Comparison of ENCODE assay signal across 14 mouse cellular contexts in the genomic region with DNA sequence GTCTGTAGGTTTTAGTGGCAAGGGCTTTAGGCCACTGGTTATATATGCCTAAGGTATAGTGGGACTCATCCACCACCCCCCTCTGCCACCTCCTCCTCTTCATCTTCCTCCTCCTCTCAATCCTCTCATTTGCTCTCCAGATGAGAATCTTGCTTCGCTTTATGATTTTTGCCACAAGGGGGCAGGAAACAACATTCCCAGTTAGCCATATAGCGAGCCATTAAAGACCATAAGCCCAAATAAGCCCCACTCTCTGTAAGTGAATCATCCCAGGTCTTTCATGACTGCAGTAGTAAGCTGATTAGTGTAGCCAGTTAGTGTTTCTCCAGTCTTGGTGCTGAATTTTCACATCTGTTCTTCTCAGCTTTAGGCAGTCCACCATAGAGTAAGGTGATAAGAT.
DNase-seq lines count a peak whose midpoint lies in the region; ATAC-seq and TF ChIP-seq lines count a peak whose summit lies in the region.
"Had no signal": no experiment of that assay in that cellular context is flagged by ENCODE, and none has a peak within 500 bp of the region (broad histone marks: within the 10 kb centered on the region; RNA-seq: fewer than 3 reads in every experiment).

No protein-coding gene starts in this region.

- H3K27me3 ChIP-seq in heart, adult 2 months (ENCODE audit: control insufficient read depth, insufficient read depth, low read length): no peaks in the 10 kb centered on the region
- no peaks in the 10 kb centered on the region for H3K27me3 ChIP-seq in E14TG2a.4 (ENCODE audit: insufficient read depth, low read length)
- H3K27me3 ChIP-seq: hindbrain, embryonic 12.5 days; stomach, embryonic 15.5 days had no signal

- ATAC-seq in erythroblast, adult 5-6 weeks (replicated peaks; ENCODE audit: low FRiP score, poor library complexity, severe bottlenecking): no peak
- ATAC-seq: CD4-positive, CD25-positive, alpha-beta regulatory T cell, adult 4 months had no signal

- no peaks in the 10 kb centered on the region for H3K4me1 ChIP-seq in heart, adult 2 months (ENCODE audit: control insufficient read depth, insufficient read depth, low read length)
- no peaks in the 10 kb centered on the region for H3K4me1 ChIP-seq in E14TG2a.4 (replicated peaks; ENCODE audit: low read depth, low read length)
- H3K4me1 ChIP-seq in cortical plate, adult 2 months (ENCODE audit: control insufficient read depth, insufficient read depth, low read length): no peaks in the 10 kb centered on the region
- H3K4me1 ChIP-seq: hindbrain, embryonic 12.5 days; stomach, embryonic 15.5 days had no signal

- H3K27ac ChIP-seq in heart, adult 2 months: no peak overlapping the region
- H3K27ac ChIP-seq in left cerebral cortex, adult 2 months: no peak overlapping the region
- H3K27ac ChIP-seq in cortical plate, adult 2 months (ENCODE audit: insufficient read depth, low read length): no peak overlapping the region
- H3K27ac ChIP-seq: hindbrain, embryonic 12.5 days; stomach, embryonic 15.5 days had no signal

- H3K79me2 ChIP-seq in heart, adult 2 months (replicated peaks; ENCODE audit: control insufficient read depth, insufficient read depth, low read length): no peaks in the 10 kb centered on the region

- DNase-seq in heart, adult 2 months: no peak
- DNase-seq in heart, adult 9 months (ENCODE audit: low spot score in 2 of 2): no peak
- DNase-seq in left cerebral cortex, adult 2 months (ENCODE audit: extremely low spot score in 1 of 2, low spot score in 2 of 2): no peak
- DNase-seq in left cerebral cortex, adult 8-10 months (ENCODE audit: low spot score in 2 of 2): no peak
- DNase-seq in left cerebral cortex, adult 9 months (ENCODE audit: low spot score in 2 of 2): no peak
- DNase-seq: cerebellum, postnatal 25 days; thymus, postnatal 4 days had no signal

- WGBS in heart, adult 2 months: 41% methylated on average over 2 of the region's 2 CpGs

- no peak overlapping the region for H3K4me3 ChIP-seq in heart, adult 2 months
- H3K4me3 ChIP-seq in left cerebral cortex, adult 2 months: no peak overlapping the region
- no peak overlapping the region for H3K4me3 ChIP-seq in E14TG2a.4 (replicated peaks; ENCODE audit: low read length)
- H3K4me3 ChIP-seq in cortical plate, adult 2 months (ENCODE audit: insufficient read depth, low read length): no peak overlapping the region
- H3K4me3 ChIP-seq: erythroblast, embryonic 14.5 days; hindbrain, embryonic 12.5 days; stomach, embryonic 15.5 days had no signal

- no peak for TF ChIP-seq POLR2A in heart, adult 2 months (IDR thresholded peaks at IDR 0.05; ENCODE audit: insufficient read depth, low read depth, low read length)
- TF ChIP-seq POLR2A in cortical plate, adult 2 months (IDR thresholded peaks at IDR 0.05; ENCODE audit: extremely low read depth, insufficient read depth, low read length): no peak

- peak; percentile 31 for TF ChIP-seq CTCF in heart, adult 2 months (IDR thresholded peaks at IDR 0.05)
- peak; percentile 42 for TF ChIP-seq CTCF in left cerebral cortex, adult 2 months (IDR thresholded peaks at IDR 0.05)
- TF ChIP-seq CTCF in E14TG2a.4 (conservative IDR thresholded peaks at IDR 0.05; ENCODE audit: low read length): peak; percentile 28
- TF ChIP-seq CTCF in cortical plate, adult 2 months (IDR thresholded peaks at IDR 0.05; ENCODE audit: extremely low read depth, insufficient read depth, low read length): 0 out of 2 replicates have a peak, but pooled peaks have one; percentile 9

- intact Hi-C loops in heart, adult 2 months (cut with DNase I): no loop called here
- intact Hi-C loops in left cerebral cortex, adult 2 months (cut with DNase I): loop anchor here (10.0 kb wide), 1 partner anchor 493 kb away; no protein-coding TSS in a partner anchor

- H3K9me3 ChIP-seq in E14TG2a.4 (ENCODE audit: low read length): no peaks in the 10 kb centered on the region
- H3K9me3 ChIP-seq: hindbrain, embryonic 12.5 days; stomach, embryonic 15.5 days had no signal

- no peak overlapping the region for H3K9ac ChIP-seq in heart, adult 2 months (ENCODE audit: low read depth, low read length)
- H3K9ac ChIP-seq: hindbrain, embryonic 12.5 days; stomach, embryonic 15.5 days had no signal

- H3K36me3 ChIP-seq in heart, adult 2 months (ENCODE audit: control insufficient read depth, insufficient read depth, low read length): no peaks in the 10 kb centered on the region
- H3K36me3 ChIP-seq in E14TG2a.4 (ENCODE audit: insufficient read depth, low read length): no peaks in the 10 kb centered on the region
- H3K36me3 ChIP-seq: hindbrain, embryonic 12.5 days; stomach, embryonic 15.5 days had no signal

- TF ChIP-seq EP300 in heart, adult 2 months (IDR thresholded peaks at IDR 0.05; ENCODE audit: insufficient read depth, low read depth, low read length): no peak
